Mouse (Mus musculus) inflammation-experienced regulatory T-cells, adult 6 months (primary cell): ENCODE data around the gene Rpusd4. TPM values are rescaled to one million over a fixed set of nuclear protein-coding genes. Genes with fewer than 3 reads are reported as not detected.

Experiments
- ATAC-seq: one replicate; pipeline ENCODE4 v1.8.0; 2017
- polyA plus RNA-seq, 3 experiments: library from polyadenylated mRNA; unstranded; fragments of 100-300 nt; shearing (Covaris generic); gene quantifications; one replicate each; pipeline ENCODE4 v1.2.1; 2017

Rpusd4 gene
- polyA plus RNA-seq, 3 experiments from 2014 or later: 31.2 to 40.4 (median 39.0) TPM

DNA sequence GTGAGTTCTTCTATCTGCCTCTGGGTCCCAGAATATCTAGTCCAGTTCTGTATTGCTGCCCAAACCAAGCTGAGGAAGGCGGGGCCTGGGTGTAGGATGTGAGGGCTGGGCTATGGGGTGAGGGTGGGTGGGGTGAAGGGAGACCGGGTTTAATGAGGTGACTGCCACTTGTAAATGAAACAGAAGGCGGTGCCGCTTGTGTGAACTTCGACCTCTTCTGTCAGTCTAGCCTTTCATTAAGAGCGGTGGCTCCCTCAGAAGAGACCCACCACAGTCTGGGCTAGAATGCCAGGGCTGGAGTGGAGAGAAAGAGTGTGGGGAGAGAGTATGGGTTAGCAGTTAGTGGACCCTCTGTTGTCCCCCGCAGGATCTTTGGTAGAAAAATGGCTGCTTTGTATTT, 22.3 kb downstream of the Rpusd4 start:
- ATAC-seq: no peak

DNA sequence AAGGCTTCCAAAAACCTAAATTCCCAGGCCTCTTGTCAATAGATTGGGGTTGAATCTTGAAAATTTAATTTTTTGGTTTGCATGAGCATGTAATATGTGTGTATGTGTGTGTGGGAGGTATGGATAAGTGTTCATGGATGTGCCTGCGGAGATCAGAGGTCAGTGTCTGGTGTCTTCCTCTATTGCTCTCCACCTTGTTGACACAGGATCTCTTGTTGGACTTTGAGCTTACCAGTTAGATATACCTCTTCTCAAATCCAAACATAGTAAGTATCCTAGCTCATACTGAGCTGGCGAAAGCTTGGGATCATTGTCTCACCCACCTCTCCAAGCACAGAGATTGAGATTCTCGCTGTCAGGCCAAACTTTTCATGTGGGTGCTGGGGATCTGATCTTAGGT, 22.8 kb downstream of the Rpusd4 start:
- no peak for ATAC-seq

- ATAC-seq: no peak
These were observed 23.3 kb downstream of the Rpusd4 start for GRCm38 (mm10) chr9:35290916-35291315.

DNA sequence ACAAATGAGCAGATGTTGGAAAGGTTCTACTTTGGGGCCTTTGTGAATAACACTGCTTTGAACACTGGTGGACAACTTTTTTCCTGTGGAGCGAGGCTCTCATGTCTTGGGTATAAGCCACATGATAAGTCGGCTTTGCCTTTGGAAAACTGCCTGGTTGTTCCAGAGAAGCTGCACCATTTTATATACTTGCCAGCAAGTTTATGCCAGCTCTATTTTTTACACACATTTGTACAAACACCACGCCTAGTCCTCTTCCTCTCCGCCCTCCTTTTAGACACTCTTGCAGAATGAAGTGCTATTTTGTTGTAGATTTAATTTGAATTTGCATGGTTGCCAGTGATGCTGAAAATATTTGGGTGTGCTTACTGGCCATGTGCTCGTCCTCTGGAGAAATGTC, 25.8 kb downstream of the Rpusd4 start:
- ATAC-seq: no peak

- ATAC-seq: no peak
These were observed 30.1 kb downstream of the Rpusd4 start for GRCm38 (mm10) chr9:35297791-35298190.

DNA sequence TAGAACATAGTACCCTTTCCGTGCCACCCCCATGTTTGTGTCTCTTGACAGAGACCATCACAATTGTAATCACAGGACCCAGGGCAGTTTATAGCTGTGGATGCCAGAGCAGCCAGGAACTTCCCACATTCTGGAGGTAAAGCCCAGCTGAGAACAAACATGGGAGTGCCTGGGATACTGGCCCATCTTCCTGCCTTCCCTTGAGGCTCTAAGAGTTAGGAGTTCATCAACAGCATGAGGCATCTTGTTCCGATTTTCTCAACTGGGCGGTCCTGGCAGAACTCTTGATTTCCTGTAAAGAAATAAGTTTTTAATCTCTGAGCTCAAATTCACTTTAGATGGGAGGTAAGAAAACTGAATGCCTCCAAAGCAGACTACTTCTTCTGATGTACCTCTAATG, 34.5 kb downstream of the Rpusd4 start:
- no peak for ATAC-seq

DNA sequence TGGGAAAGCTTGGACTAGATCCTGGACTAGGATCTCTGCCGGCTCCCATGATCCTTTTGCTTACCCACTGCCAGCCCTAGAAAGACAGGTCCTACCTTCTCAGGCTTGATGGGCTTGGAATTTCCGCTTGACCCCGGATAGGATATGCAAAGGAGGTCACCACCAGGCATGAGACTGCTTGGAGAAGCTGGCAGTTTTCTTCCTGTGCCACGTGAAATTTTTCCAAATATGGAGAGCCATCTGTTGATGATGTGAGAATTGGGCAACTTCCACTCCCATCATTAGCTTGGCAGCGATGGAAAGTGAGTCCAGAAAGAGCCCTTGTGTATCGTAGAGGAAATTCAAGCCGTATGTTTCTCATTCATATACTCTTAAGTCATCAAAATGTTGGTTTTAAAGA, 39.8 kb downstream of the Rpusd4 start:
- ATAC-seq: no peak

DNA sequence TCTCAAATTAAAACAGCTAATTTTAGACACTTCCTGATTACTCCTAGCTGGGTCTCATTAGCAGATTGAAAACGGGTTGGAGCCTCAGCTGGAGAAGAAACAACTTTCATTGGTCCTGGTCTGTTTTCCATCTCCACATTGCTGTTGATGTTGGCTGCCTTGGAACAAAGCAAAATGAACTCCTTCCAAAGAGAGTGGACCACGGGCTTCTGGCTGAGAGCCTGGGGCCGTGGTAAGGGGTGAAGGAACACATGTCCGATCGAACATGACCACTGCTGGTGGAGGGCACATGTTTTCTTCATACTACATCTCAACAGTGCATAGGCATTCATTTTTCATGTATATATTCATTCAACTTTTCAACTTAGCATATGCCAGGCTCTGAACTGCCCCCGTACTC, 42.7 kb downstream of the Rpusd4 start:
- no peak for ATAC-seq

DNA sequence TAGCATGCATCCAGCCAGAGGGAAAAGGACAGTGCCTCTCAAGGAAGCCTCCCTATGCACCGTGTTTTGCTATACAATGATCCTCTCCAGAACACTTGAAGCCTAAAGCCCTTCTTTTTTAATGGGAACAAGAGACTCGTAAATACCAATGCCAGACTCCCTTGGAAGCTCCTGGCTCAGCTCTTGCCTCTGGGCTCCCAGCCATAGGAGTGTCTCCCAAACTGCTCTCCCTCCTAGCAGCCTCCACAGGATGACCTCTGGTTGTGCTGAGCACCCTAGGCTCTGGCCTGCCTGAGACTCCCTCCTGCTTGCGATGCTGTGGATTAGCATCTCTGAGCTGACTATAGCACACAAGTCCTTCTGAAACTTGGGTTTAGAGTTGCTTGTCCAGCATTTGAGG, 44.9 kb downstream of the Rpusd4 start:
- no peak for ATAC-seq

DNA sequence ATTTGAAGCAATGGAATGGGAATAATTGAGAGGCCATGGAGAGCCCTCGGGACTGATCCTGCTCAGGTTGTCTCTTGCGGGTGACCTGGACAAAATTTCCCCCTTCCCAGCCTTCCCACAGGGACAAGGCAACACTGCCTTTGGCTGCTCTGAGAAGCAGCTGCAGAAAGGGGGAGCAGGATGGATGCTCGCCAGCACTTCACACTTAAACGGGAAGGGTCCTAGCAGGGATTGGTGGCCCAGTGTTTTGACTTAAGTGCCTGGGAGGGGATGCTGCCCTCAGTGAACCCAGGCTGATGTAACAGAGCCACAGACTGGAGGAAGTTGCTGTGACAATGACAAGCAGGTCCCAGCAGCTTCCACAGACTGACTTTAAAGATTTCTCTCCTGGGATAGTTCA, 45.9 kb downstream of the Rpusd4 start:
- ATAC-seq: no peak

- no peak for ATAC-seq
These were observed 46.6 kb downstream of the Rpusd4 start for GRCm38 (mm10) chr9:35314254-35314653.

GRCm38 (mm10) chr9:35316771-35317211, 49.1 kb downstream of the Rpusd4 start:
- no peak for ATAC-seq

DNA sequence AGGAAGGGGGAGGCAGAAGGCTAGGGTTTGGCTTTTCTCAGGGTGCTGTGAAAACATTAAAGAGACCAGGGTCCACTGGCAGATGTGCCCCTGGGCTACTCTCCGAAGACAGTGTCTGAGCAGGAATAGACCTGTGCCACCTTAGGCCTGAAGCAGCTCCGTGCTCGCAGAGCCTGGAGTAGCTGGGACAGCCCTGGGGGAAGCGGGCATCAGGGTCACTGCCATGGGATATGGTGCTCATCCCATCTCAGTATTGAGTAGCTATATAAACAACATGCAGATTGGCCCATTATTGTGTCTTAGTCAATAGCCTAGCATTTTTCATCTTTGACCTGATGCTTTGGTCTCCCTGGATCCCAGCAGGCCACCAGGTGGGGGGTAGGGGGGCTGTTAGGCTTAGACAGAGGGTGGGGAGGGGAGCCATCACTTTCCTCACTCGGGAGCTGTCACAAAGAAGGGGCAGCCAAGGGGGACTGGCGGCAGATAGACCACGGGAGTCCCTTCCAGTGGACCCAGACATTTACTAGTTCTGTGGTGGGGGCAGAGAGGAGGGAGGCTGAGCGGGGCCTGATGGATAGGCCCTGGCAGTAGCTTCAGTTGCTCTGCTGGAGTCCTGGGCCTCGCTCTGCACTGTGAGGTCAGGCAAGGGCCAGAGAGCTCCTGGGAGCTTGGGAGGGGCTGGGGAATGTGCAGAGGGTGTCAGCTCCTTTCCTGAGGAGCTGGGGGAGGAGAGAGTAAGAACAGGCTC, 49.7 kb downstream of the Rpusd4 start:
- ATAC-seq: no peak

GRCm38 (mm10) chr9:35318537-35319172, 51.0 kb downstream of the Rpusd4 start:
- no peak for ATAC-seq

DNA sequence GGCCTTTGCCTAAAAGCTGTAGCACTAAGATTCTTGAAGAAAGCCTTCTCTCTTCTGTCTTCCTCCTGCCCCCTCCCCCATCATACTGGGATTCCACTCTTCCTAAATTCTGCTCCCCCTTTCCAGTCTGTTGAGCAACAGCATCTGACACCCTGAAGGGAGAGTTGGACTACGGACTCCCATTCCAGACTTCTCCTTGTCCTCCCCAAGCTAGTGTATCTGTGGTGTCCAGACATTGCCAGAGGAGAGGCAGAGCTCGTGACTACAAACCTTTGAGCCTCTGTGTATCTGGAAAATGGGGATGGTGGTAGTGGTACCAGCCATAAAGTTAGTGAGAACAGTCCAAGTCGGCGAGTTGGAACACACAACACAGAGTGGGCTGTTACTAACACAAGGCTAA, 52.6 kb downstream of the Rpusd4 start:
- ATAC-seq: no peak

DNA sequence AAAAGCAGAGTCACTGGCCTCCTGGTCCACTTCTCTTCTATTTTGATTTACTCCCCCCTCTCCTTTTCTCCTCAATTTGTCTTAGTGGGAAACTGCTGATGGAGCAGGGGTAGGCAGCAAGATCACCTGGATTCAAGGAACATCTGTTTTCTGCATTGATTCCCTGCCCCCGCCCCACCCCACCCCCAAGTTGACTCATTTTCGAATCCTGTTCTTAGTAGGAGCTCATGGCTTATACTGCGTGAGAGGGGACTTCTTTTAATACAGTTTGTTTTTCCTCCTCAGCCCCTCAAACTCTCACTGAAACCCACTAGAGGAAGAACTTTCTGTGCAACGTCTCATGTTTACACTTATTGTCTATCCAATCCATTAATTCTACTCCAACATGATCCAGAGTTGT, 56.3 kb downstream of the Rpusd4 start:
- ATAC-seq: no peak

- ATAC-seq: no peak
These were observed 56.9 kb downstream of the Rpusd4 start for GRCm38 (mm10) chr9:35324571-35324970.

DNA sequence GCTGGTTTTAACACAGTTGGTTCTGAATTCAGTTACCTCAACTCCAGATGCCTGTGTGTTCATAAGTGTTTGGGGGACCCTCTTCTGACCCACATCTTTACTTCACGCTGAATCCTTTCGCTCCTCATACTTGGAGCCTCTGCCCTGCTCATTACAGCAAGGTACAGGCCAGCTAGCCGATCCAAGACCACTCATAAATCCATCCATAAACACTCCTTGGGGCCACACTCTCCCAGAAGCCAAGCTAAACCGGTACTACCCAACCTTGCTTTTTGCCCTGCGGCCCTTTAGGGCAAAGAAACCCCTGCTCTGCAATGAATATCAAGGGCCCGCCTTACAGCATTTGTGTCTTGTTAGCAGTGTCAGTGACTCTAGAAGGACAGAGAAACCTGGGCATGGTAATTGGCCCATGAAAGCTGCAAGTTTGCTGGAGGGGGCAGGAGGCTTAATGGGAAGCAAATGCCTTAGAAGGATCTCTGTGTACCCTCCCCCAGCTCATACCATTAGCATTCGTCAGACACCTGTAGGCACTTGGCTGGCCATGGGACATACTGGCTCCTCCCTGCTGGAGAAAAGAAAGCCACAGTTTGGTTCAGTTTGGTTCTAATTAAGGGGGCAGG, 59.1 kb downstream of the Rpusd4 start:
- ATAC-seq: no peak

Other genes with a start within 250 kb of the Rpusd4 start
- 10 to 100 TPM; 11.2 to 29.1 (median 17.9) TPM for gene St3gal4, start 148.6 kb upstream of the Rpusd4 start, polyA plus RNA-seq
- 10 to 100 TPM; 83.4 to 94.5 (median 92.4) TPM for gene Dcps, start 91.8 kb upstream of the Rpusd4 start, polyA plus RNA-seq
- 100 to 1,000 TPM in 1 of 3 experiments, 10 to 100 TPM in 2; 87.5 to 100 (median 90.5) TPM for gene Srpr, start 67.7 kb upstream of the Rpusd4 start, polyA plus RNA-seq
- 1 to 10 TPM; 3.8 to 4.5 (median 4.5) TPM for gene Tirap, start 67.6 kb upstream of the Rpusd4 start, polyA plus RNA-seq
- 10 to 100 TPM; 22.1 to 33.3 (median 27.3) TPM for gene Foxred1, start 56.8 kb upstream of the Rpusd4 start, polyA plus RNA-seq
- 10 to 100 TPM; 45.5 to 66.0 (median 60.7) TPM for gene Fam118b, start 60 bp upstream of the Rpusd4 start, polyA plus RNA-seq
- 1 to 10 TPM; 2.6 to 3.6 (median 3.2) TPM for gene Cdon, start 153.3 kb downstream of the Rpusd4 start, polyA plus RNA-seq